In genomic region chr17:45597787-45598186, GRCm38 (mm10) we compare ENCODE assay signal across 9 mouse cellular contexts. TPM values are rescaled to one million over a fixed set of nuclear protein-coding genes. Genes with fewer than 3 reads are reported as not detected.
DNase-seq lines count a peak whose midpoint lies in the region; ATAC-seq lines count a peak whose summit lies in the region.
"Had no signal": no experiment of that assay in that cellular context is flagged by ENCODE, and none has a peak within 500 bp of the region (broad histone marks: within the 10 kb centered on the region; RNA-seq: fewer than 3 reads in every experiment).

No protein-coding gene starts in this region.

- no peak for ATAC-seq in erythroid progenitor cell, adult 5-6 weeks (replicated peaks; ENCODE audit: low FRiP score, poor library complexity, severe bottlenecking)

- peak; percentile 73 for DNase-seq in gastrocnemius, postnatal 25 days
- no peak for DNase-seq in gastrocnemius, postnatal 14 days
- DNase-seq in thymus, postnatal 0 days (ENCODE audit: low spot score), result peak; percentile 24
- no peak for DNase-seq in thymus, adult 18-20 months
- peak; percentile 43 for DNase-seq in induced T-regulatory cell, adult 2 months (ENCODE audit: low read depth)
- DNase-seq in testis, postnatal 10 days (ENCODE audit: low spot score), result peak; percentile 54
- DNase-seq in layer of hippocampus, adult 11-12 months (ENCODE audit: low spot score), result no peak

- intact Hi-C loops in gastrocnemius, postnatal 14 days (cut with DNase I; ENCODE audit: low total_unique reads), result no loop called here

RNA-seq across cellular contexts. Expression of gene Slc29a1, which starts 1.6 kb away (rescaled TPM):
- total RNA-seq in gastrocnemius, postnatal 25 days (2021), result 10 to 100 TPM; 41.4 to 42.2 TPM
- total RNA-seq in gastrocnemius, postnatal 14 days (2021), result 10 to 100 TPM; 59.2 to 71.6 TPM
- polyA plus RNA-seq in thymus, postnatal 0 days (2015; fragmentation: Nextera tagmentation; extraction: Ambion mirVana), result 243 and 252 TPM in 2 replicates
- 101 and 133 TPM in 2 replicates for total RNA-seq in erythroid progenitor cell, adult 5-6 weeks (2015; ENCODE audit: low replicate concordance)
- 108 and 151 TPM in 2 replicates for total RNA-seq in erythroid progenitor cell, adult 5-6 weeks (2017; ENCODE audit: low replicate concordance)

RNA-seq across cellular contexts. Expression of gene Mymx, which starts 4.1 kb away (rescaled TPM):
- 1 to 10 TPM in 1 of 2 experiments, under 1 TPM in 1; 0.36 to 1.4 TPM for total RNA-seq in gastrocnemius, postnatal 25 days (2021)
- total RNA-seq in gastrocnemius, postnatal 14 days (2021), result 1 to 10 TPM; 6.2 to 7.3 TPM
- 1.5 and 1.7 TPM in 2 replicates for polyA plus RNA-seq in thymus, postnatal 0 days (2015; fragmentation: Nextera tagmentation; extraction: Ambion mirVana)
- not detected in 2 replicates for total RNA-seq in erythroid progenitor cell, adult 5-6 weeks (2015; ENCODE audit: low replicate concordance)
- total RNA-seq in erythroid progenitor cell, adult 5-6 weeks (2017; ENCODE audit: low replicate concordance), result not detected in 2 replicates
- polyA plus RNA-seq: gonadal fat pad, adult 2 months had no signal

RNA-seq across cellular contexts. Expression of gene Hsp90ab1, which starts 24.7 kb away (rescaled TPM):
- total RNA-seq in gastrocnemius, postnatal 25 days (2021), result 100 to 1,000 TPM; 839 to 859 TPM
- total RNA-seq in gastrocnemius, postnatal 14 days (2021), result 100 to 1,000 TPM; 735 to 778 TPM
- 1,223 and 1,279 TPM in 2 replicates for polyA plus RNA-seq in thymus, postnatal 0 days (2015; fragmentation: Nextera tagmentation; extraction: Ambion mirVana)
- 200 and 204 TPM in 2 replicates for total RNA-seq in erythroid progenitor cell, adult 5-6 weeks (2015; ENCODE audit: low replicate concordance)
- total RNA-seq in erythroid progenitor cell, adult 5-6 weeks (2017; ENCODE audit: low replicate concordance), result 235 and 237 TPM in 2 replicates

RNA-seq across cellular contexts. Expression of gene Slc35b2, which starts 34.1 kb away (rescaled TPM):
- 10 to 100 TPM; 17.5 to 21.5 TPM for total RNA-seq in gastrocnemius, postnatal 25 days (2021)
- 10 to 100 TPM; 25.6 to 28.6 TPM for total RNA-seq in gastrocnemius, postnatal 14 days (2021)
- polyA plus RNA-seq in thymus, postnatal 0 days (2015; fragmentation: Nextera tagmentation; extraction: Ambion mirVana), result 95.8 and 96.9 TPM in 2 replicates
- total RNA-seq in erythroid progenitor cell, adult 5-6 weeks (2015; ENCODE audit: low replicate concordance), result 15.5 and 18.4 TPM in 2 replicates
- total RNA-seq in erythroid progenitor cell, adult 5-6 weeks (2017; ENCODE audit: low replicate concordance), result 10.3 and 14.0 TPM in 2 replicates

RNA-seq across cellular contexts. Expression of gene Nfkbie, which starts 42.3 kb away (rescaled TPM):
- total RNA-seq in gastrocnemius, postnatal 25 days (2021), result under 1 TPM; 0.48 to 0.69 TPM
- 1 to 10 TPM; 1.1 to 1.4 TPM for total RNA-seq in gastrocnemius, postnatal 14 days (2021)
- 70.4 and 80.2 TPM in 2 replicates for polyA plus RNA-seq in thymus, postnatal 0 days (2015; fragmentation: Nextera tagmentation; extraction: Ambion mirVana)
- 2.1 and 2.9 TPM in 2 replicates for total RNA-seq in erythroid progenitor cell, adult 5-6 weeks (2015; ENCODE audit: low replicate concordance)
- total RNA-seq in erythroid progenitor cell, adult 5-6 weeks (2017; ENCODE audit: low replicate concordance), result 1.7 and 3.6 TPM in 2 replicates

Comparison
In these comparisons a context has a peak if more than half of its experiments do, and no peak if none do; other contexts are left out.
1. DNase-seq: peak in gastrocnemius, postnatal 25 days (single experiment), thymus, postnatal 0 days (single experiment), induced T-regulatory cell, adult 2 months (single experiment) and testis, postnatal 10 days (single experiment); none in gastrocnemius, postnatal 14 days (single experiment), thymus, adult 18-20 months (0 of 2) and layer of hippocampus, adult 11-12 months (single experiment).